Mouse (Mus musculus): ENCODE results near the gene Pcbp2. TPM values are rescaled to one million over a fixed set of nuclear protein-coding genes. Genes with fewer than 3 reads are reported as not detected.
A peak's percentile ranks its signal among the peaks of the same experiment; 100 is the strongest.

The Pcbp2 gene
- total RNA-seq, 2 experiments from 2014 or later, result 482 to 500 TPM

- no peak for DNase-seq
- intact Hi-C loops (cut with DNase I), result no loop called here
These were observed 34.9 kb downstream of the Pcbp2 start for GRCm38 (mm10) chr15:102505073-102505769.

GRCm38 (mm10) chr15:102505770-102506463, 35.6 kb downstream of the Pcbp2 start:
- DNase-seq, result no peak
- intact Hi-C loops (cut with DNase I), result no loop called here

GRCm38 (mm10) chr15:102506464-102506830, 36.1 kb downstream of the Pcbp2 start:
- intact Hi-C loops (cut with DNase I), result no loop called here
- no peak for DNase-seq

- intact Hi-C loops (cut with DNase I), result no loop called here
- no peak for DNase-seq
These were observed 36.5 kb downstream of the Pcbp2 start for GRCm38 (mm10) chr15:102506864-102507263.

- no peak for DNase-seq
- intact Hi-C loops (cut with DNase I), result no loop called here
These were observed 37.2 kb downstream of the Pcbp2 start for GRCm38 (mm10) chr15:102507561-102507960.

GRCm38 (mm10) chr15:102508336-102508735, 38.0 kb downstream of the Pcbp2 start:
- no peak for DNase-seq
- intact Hi-C loops (cut with DNase I), result no loop called here

- intact Hi-C loops (cut with DNase I), result loop anchor here (5.0 kb wide), 1 partner anchor 108 kb away; no protein-coding TSS in a partner anchor
- no peak for DNase-seq
These were observed 39.8 kb downstream of the Pcbp2 start for GRCm38 (mm10) chr15:102510110-102510509.

- intact Hi-C loops (cut with DNase I), result loop anchor here (5.0 kb wide), 1 partner anchor 108 kb away; no protein-coding TSS in a partner anchor
These were observed 40.4 kb downstream of the Pcbp2 start for GRCm38 (mm10) chr15:102510590-102511284.

GRCm38 (mm10) chr15:102511285-102511833, 41.0 kb downstream of the Pcbp2 start:
- DNase-seq, result no peak
- intact Hi-C loops (cut with DNase I), result loop anchor here (5.0 kb wide), 1 partner anchor 109 kb away; no protein-coding TSS in a partner anchor

More at GRCm38 (mm10) chr15:102510590-102511284, 40.4 kb downstream of the Pcbp2 start:
- peak; percentile 73 to 77 for DNase-seq

GRCm38 (mm10) chr15:102512010-102512409, 41.7 kb downstream of the Pcbp2 start:
- no peak for DNase-seq
- intact Hi-C loops (cut with DNase I), result loop anchor here (5.0 kb wide), 1 partner anchor 110 kb away; no protein-coding TSS in a partner anchor

GRCm38 (mm10) chr15:102512471-102512870, 42.1 kb downstream of the Pcbp2 start:
- DNase-seq, result no peak
- intact Hi-C loops (cut with DNase I), result loop anchor here (5.0 kb wide), 1 partner anchor 110 kb away; no protein-coding TSS in a partner anchor

GRCm38 (mm10) chr15:102513004-102513403, 42.7 kb downstream of the Pcbp2 start:
- intact Hi-C loops (cut with DNase I), result loop anchor here (5.0 kb wide), 1 partner anchor 111 kb away; no protein-coding TSS in a partner anchor
- DNase-seq, result no peak

- DNase-seq, result no peak
- intact Hi-C loops (cut with DNase I), result loop anchor here (5.0 kb wide), 1 partner anchor 268 kb away; no protein-coding TSS in a partner anchor
These were observed 44.9 kb downstream of the Pcbp2 start for GRCm38 (mm10) chr15:102515261-102515660.

- no peak for DNase-seq
- intact Hi-C loops (cut with DNase I), result loop anchor here (5.0 kb wide), 1 partner anchor 268 kb away; no protein-coding TSS in a partner anchor
These were observed 45.5 kb downstream of the Pcbp2 start for GRCm38 (mm10) chr15:102515791-102516190.

- DNase-seq, result peak in 1 of 2 experiments; percentile 33
- intact Hi-C loops (cut with DNase I), result loop anchor here (5.0 kb wide), 1 partner anchor 269 kb away; no protein-coding TSS in a partner anchor
These were observed 46.0 kb downstream of the Pcbp2 start for GRCm38 (mm10) chr15:102516293-102516692.

- intact Hi-C loops (cut with DNase I), result loop anchor here (5.0 kb wide), 1 partner anchor 270 kb away; no protein-coding TSS in a partner anchor
- DNase-seq, result peak; percentile 74 to 85
These were observed 46.5 kb downstream of the Pcbp2 start, which contains the start of gene Map3k12 for GRCm38 (mm10) chr15:102516728-102517404. Gene Map3k12, minus strand, starts transcription at chr15:102517064.

GRCm38 (mm10) chr15:102517631-102517975, 47.3 kb downstream of the Pcbp2 start:
- no peak for DNase-seq
- intact Hi-C loops (cut with DNase I), result loop anchor here (5.0 kb wide), 1 partner anchor 270 kb away; no protein-coding TSS in a partner anchor

GRCm38 (mm10) chr15:102517976-102518858, 47.9 kb downstream of the Pcbp2 start, which contains the start of gene Tarbp2:
Gene Tarbp2, plus strand, starts transcription at chr15:102518192.
- intact Hi-C loops (cut with DNase I), result loop anchor here (1.0 to 5.0 kb wide), 2 partner anchors 48 to 271 kb away; partner anchors contain the start of gene Pcbp2

More at GRCm38 (mm10) chr15:102517976-102518858, 47.9 kb downstream of the Pcbp2 start, which contains the start of gene Tarbp2:
- peak; percentile 97 to 98 for DNase-seq

Measured in heart, postnatal 36 days (tissue).